Mouse (Mus musculus) B cell, adult 2 months (primary cell): ENCODE measurements around the gene 4933417A18Rik.
A peak's percentile ranks its signal among the peaks of the same experiment; 100 is the strongest.
"Not testable (repeated sequence)": the region's sequence is repeated elsewhere in the genome, so short reads cannot be mapped to it uniquely, and the experiment has no call there.

Source experiments
- DNase-seq, 2 experiments: peaks; one replicate each; pipeline ENCODE4 v3.0.0; 2022

The 4933417A18Rik gene

GRCm38 (mm10) chr13:34976116-34976515, 51.9 kb downstream of the 4933417A18Rik start:
- DNase-seq = no peak

- no peak for DNase-seq
These were observed 53.2 kb downstream of the 4933417A18Rik start for GRCm38 (mm10) chr13:34977410-34977809.

- DNase-seq = not testable (repeated sequence)
These were observed 54.4 kb downstream of the 4933417A18Rik start for GRCm38 (mm10) chr13:34978635-34979034.

- DNase-seq = not testable (repeated sequence)
These were observed 59.3 kb downstream of the 4933417A18Rik start for GRCm38 (mm10) chr13:34983479-34983878.

- DNase-seq = no peak
These were observed 67.5 kb downstream of the 4933417A18Rik start for GRCm38 (mm10) chr13:34991581-34992273.

- no peak for DNase-seq
These were observed 68.9 kb downstream of the 4933417A18Rik start for GRCm38 (mm10) chr13:34993085-34993484.

DNA sequence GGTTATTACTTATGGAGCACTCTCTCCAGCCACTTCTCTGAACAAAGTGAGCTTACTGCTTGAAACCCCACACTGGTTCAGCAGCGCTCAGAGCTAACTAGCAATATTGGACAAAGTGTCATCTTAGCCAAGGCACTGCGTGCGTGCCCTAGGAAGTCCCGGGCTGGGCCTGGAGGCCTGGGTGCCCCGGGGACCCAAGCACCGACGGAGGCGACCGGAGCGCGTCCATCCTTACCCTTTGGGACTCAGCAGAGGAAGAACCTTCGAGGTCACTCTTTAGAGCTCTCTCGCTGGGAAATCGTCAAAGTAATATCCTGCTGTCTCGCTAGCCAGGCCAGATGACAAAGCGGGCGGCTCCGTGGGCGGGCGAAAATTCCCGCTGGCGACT, 69.4 kb downstream of the 4933417A18Rik start:
- DNase-seq = peak in 1 of 2 experiments; percentile 53

GRCm38 (mm10) chr13:34993983-34994811, 70.0 kb downstream of the 4933417A18Rik start:
- peak; percentile 93 to 94 for DNase-seq

GRCm38 (mm10) chr13:34995925-34996324, 71.7 kb downstream of the 4933417A18Rik start:
- DNase-seq = no peak
